Mouse (Mus musculus) intestine, postnatal 0 days (tissue): ENCODE data around the gene Ate1. TPM values are rescaled to one million over a fixed set of nuclear protein-coding genes. Genes with fewer than 3 reads are reported as not detected.
A peak's percentile ranks its signal among the peaks of the same experiment; 100 is the strongest.

Experiments
- ATAC-seq: fragments of 200-750 bp; cut with Nextera tagmentation; 2 replicates; pipeline ENCODE4 v1.8.0; 2017; ENCODE audit warnings: mild to moderate bottlenecking, moderate TSS enrichment, moderate library complexity
- H3K27ac ChIP-seq: fragments of 300-500 bp; sonication (generic); 2 replicates; pipeline ENCODE4 v1.5.1; 2014; ENCODE audit warnings: mild to moderate bottlenecking, low read depth, low read length, moderate library complexity
- H3K27me3 ChIP-seq: fragments of 300-500 bp; sonication (generic); replicated peaks from 2 replicates; pipeline ENCODE4 v1.6.1; 2014; ENCODE audit warnings: low read length, mixed read lengths; ENCODE audit not compliant: control insufficient read depth, insufficient read depth
- H3K36me3 ChIP-seq: fragments of 300-500 bp; sonication (generic); 2 replicates; pipeline ENCODE4 v1.6.1; 2014; ENCODE audit warnings: mild to moderate bottlenecking, moderate library complexity; ENCODE audit not compliant: control insufficient read depth, insufficient read depth
- H3K4me1 ChIP-seq: fragments of 300-500 bp; sonication (generic); replicated peaks from 2 replicates; pipeline ENCODE4 v1.6.1; 2014; ENCODE audit warnings: antibody characterized with exemption, low read length, mixed read lengths; ENCODE audit not compliant: control insufficient read depth, insufficient read depth
- H3K4me2 ChIP-seq: fragments of 300-500 bp; sonication (generic); replicated peaks from 2 replicates; pipeline ENCODE4 v1.6.1; 2014; ENCODE audit warnings: low read depth, mild to moderate bottlenecking, moderate library complexity
- H3K4me3 ChIP-seq: fragments of 300-500 bp; sonication (generic); 2 replicates; pipeline ENCODE4 v1.5.1; 2014; ENCODE audit warnings: low read depth, low read length
- H3K9ac ChIP-seq: fragments of 300-500 bp; sonication (generic); 2 replicates; pipeline ENCODE4 v1.6.1; 2014; ENCODE audit warnings: mild to moderate bottlenecking, low read depth, low read length
- H3K9me3 ChIP-seq: fragments of 300-500 bp; sonication (generic); 2 replicates; pipeline ENCODE4 v1.6.1; 2016; ENCODE audit warnings: mixed run types; ENCODE audit not compliant: control insufficient read depth
- CTCF ChIP-seq: sonication (generic); IDR thresholded peaks from 2 replicates; pipeline ENCODE4 v1.5.1; 2016; ENCODE audit warnings: low read depth, mild to moderate bottlenecking, control low read depth, antibody characterized with exemption, moderate library complexity
- WGBS: fragments of 180-500 bp; shearing (Covaris S2); extraction: QIAGEN DNeasy Blood & Tissue Kit; methylation state at CpG from one replicate; pipeline ENCODE4 v1.1.7; 2014; 5-methylcytosine and 5-hydroxymethylcytosine counted together
- polyA plus RNA-seq: library from polyadenylated mRNA; unstranded; fragments of >200 nt; fragmentation: Nextera tagmentation; extraction: Ambion mirVana; gene quantifications from 2 replicates; pipeline ENCODE4 v1.2.1, GENCODE M21; 2015

Ate1 gene
- polyA plus RNA-seq, 1 experiment from 2014 or later, result 60.8 TPM

DNA sequence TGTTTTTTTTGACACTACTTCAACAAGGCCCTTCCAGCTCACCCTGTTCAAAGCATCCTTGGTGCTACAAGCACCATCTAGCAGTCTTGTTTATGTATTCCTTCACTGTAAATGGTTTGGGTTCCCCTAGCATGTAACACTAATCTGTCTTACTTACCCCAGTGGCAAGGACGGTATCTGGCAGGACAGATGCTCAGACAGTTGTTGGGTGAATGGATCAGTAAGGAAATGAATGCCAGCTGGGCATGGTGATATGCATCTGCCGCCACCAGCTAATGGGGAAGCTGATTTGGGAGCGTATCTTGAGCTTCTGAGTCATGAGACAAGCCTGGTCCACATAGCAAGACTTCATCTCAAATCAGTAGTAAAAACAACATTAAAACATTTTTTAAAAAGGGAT, 141.9 kb downstream of the Ate1 start:
- Histone ChIP-seq H3K27ac (no peak overlapping the region), H3K27me3 (no peaks in the 10 kb centered on the region), H3K4me3 (no peak overlapping the region), H3K4me2 (no peak overlapping the region), H3K36me3 (no peaks in the 10 kb centered on the region), H3K9me3 (no peaks in the 10 kb centered on the region), H3K9ac (no peak overlapping the region), H3K4me1 (no peaks in the 10 kb centered on the region)
- 84% methylated on average over 3 of the region's 3 CpGs for WGBS
- no peak for TF ChIP-seq CTCF
- no peak for ATAC-seq

DNA sequence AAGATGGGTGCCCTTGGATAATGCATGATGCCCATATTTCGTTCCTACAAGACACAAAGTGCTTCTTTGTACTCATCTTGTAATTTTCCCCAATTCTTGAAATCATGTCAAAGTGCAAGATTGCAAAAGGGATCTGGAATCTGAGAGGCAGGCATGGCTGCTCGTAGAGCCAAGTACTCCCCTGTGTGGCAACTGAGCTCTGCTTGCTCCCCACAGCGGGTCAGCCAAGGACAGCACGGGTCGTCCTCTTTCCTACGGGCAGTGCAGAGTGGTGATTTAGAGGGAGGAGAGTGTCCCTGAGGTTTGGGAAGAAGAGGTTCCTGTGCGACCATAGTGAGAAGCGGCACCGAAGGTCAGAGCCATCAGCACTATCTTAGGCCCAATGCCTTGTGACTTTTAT, 145.9 kb downstream of the Ate1 start:
- 87% methylated on average over 9 of the region's 9 CpGs for WGBS
- no peak for TF ChIP-seq CTCF

DNA sequence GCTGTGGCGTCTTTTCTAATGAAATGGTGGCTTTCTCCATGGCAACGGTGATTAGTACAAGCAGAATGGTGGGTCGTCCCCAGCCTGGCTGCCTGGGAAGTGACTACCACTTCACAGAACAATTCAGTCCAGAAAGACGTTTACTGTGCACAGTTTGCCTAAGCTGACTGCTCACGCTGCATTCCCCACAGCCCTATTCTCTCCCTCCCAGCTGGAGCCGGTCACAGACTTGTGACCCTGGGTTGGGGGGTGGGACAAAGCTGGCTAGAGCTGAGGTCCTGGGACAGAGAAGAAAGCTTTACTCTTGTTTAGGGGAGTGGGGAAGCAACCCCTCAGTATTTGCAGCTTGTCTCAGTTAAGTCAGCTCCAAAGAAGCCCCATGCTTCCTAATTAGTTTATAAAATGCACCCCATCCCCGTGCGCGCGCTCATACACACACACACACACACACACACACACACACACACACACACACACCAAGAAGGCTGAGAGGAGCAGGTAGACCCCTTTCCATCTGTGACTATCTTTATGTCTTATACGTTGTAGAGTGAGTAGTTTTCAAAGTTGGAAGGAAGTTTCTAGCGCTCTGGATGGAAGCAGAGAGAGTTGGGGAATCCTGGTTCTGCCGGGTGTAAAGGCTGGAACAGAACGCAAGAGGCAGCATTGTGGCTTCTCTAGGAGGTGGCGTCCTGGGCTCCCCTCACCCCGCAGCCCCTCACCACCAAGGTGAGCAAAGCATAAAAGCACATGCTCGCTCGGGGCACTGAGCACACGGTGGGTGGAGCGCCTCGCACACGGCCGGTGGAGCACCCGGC, 151.1 kb downstream of the Ate1 start:
- no peak for ATAC-seq
- 48% methylated on average over 24 of the region's 24 CpGs for WGBS

More for the DNA sequence above, 145.9 kb downstream of the Ate1 start:
- H3K9ac ChIP-seq, result no peak overlapping the region
- H3K27ac ChIP-seq, result no peak overlapping the region
- H3K4me1 ChIP-seq, result no peaks in the 10 kb centered on the region
- no peak for ATAC-seq
- no peak overlapping the region for H3K4me3 ChIP-seq
- no peaks in the 10 kb centered on the region for H3K27me3 ChIP-seq
- no peaks in the 10 kb centered on the region for H3K36me3 ChIP-seq
- H3K9me3 ChIP-seq, result no peaks in the 10 kb centered on the region
- no peak overlapping the region for H3K4me2 ChIP-seq

DNA sequence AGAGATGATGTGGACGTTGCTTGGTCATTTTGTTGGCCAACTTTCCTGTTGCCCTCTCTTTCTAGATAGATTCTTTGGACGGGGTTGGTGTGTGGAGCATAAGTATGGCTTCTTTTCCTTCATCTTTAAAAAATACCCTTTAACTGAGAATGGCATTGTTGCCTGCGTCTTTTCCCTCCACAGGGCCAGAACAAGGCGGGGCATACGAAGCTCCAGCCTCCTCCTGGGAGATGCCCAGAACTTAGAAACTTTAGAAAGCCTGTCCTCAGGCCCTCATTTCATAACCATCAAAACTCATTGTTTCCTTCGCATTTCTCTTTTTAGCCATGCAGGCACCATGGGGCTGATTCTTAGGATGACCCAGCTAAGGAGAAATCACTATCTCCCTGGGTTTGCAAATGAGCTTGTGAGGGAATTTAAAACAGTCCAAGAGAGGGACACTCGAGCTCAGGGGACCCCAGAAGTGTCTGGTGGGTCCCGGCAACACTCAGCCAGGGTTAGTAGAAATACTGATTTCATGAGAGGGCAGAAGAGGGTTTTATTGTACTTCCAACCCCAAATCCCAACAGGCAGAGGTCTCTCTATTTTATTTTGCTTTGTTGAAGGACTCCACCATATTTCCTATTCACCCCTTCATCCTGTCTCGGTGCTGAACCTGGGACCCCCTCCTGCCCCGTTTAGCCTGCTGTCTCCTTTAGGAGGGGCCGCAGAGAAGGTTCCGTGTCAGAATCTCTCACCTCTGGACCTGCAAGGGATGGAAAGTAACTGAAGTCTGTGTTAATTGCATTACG, 151.9 kb downstream of the Ate1 start:
- 67% methylated on average over 13 of the region's 13 CpGs for WGBS
- no peaks in the 10 kb centered on the region for H3K36me3 ChIP-seq
- TF ChIP-seq CTCF, result no peak
- H3K4me3 ChIP-seq, result no peak overlapping the region
- H3K27ac ChIP-seq, result no peak overlapping the region
- H3K4me2 ChIP-seq, result no peak overlapping the region
- H3K9me3 ChIP-seq, result no peaks in the 10 kb centered on the region
- no peaks in the 10 kb centered on the region for H3K27me3 ChIP-seq
- H3K4me1 ChIP-seq, result no peaks in the 10 kb centered on the region
- H3K9ac ChIP-seq, result no peak overlapping the region
- ATAC-seq, result no peak

More for the DNA sequence above, 151.1 kb downstream of the Ate1 start:
- Histone ChIP-seq H3K4me3 (no peak overlapping the region), H3K27ac (no peak overlapping the region), H3K36me3 (no peaks in the 10 kb centered on the region), H3K4me1 (no peaks in the 10 kb centered on the region), H3K27me3 (no peaks in the 10 kb centered on the region), H3K9ac (no peak overlapping the region), H3K9me3 (no peaks in the 10 kb centered on the region), H3K4me2 (peak overlapping the region; percentile 30; the same call in 1 of the 2 replicates)
- TF ChIP-seq CTCF, result peak; percentile 20; the same call in 1 of the 2 replicates

DNA sequence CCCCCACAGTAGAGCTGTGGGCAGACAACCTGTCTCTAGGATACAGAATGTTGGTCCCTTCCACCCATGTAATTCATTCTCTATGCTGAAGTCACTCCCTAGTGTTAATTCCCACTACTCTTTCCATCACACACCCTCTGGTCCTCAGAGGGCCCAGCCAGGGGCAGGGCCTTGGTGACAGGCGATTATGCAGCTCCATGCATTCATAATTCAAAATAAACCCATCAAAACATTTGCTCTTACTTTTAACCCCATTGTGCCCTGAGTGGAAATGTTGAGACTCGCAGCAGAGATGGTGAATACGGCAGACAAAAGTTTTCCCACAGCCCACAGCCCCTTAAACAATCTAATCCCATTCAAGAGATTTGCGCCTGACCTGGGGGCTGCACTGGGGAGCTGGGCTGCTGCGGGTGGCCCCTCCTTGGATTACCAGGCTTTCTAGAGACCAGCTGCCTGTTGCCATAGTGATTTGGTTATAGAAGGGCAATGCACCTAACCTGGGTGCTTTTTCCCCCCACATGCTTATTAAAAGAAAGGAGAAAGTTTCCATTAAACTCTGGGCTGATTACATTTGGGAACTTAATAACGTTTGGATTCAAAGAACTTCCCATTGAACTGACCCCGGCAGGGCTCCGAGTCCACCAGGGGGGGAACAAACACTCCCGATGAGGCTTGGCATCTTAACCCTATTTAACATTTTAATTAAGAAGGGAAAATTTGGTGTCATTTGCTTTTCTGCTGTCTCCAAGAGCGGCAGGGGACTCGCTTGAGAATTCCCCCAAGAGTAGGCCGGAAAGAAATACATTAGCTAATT, 152.7 kb downstream of the Ate1 start:
- Histone ChIP-seq H3K4me3 (no peak overlapping the region), H3K36me3 (no peaks in the 10 kb centered on the region), H3K27me3 (no peaks in the 10 kb centered on the region), H3K9me3 (no peaks in the 10 kb centered on the region), H3K27ac (no peak overlapping the region), H3K9ac (no peak overlapping the region), H3K4me2 (no peak overlapping the region), H3K4me1 (no peaks in the 10 kb centered on the region)
- no peak for TF ChIP-seq CTCF
- 66% methylated on average over 12 of the region's 12 CpGs for WGBS
- ATAC-seq, result no peak

- 93% methylated on average over 10 of the region's 10 CpGs for WGBS
- no peak for ATAC-seq
- Histone ChIP-seq H3K4me2 (no peak overlapping the region), H3K27me3 (no peaks in the 10 kb centered on the region), H3K4me1 (no peaks in the 10 kb centered on the region), H3K9ac (no peak overlapping the region), H3K4me3 (no peak overlapping the region), H3K9me3 (no peaks in the 10 kb centered on the region), H3K36me3 (no peaks in the 10 kb centered on the region), H3K27ac (no peak overlapping the region)
- no peak for TF ChIP-seq CTCF
Observed at GRCm38 (mm10) chr7:130365711-130366110, 154.5 kb downstream of the Ate1 start.

Other genes starting within 250 kb of the Ate1 start
- gene Nsmce4a, start 52.7 kb upstream of the Ate1 start, polyA plus RNA-seq, result 100 and 101 TPM in 2 replicates
- 27.7 TPM in 2 replicates for gene Tacc2, start 57.1 kb upstream of the Ate1 start, polyA plus RNA-seq